Mouse (Mus musculus): Measurements from ENCODE around the gene Gm8909. TPM values are rescaled to one million over a fixed set of nuclear protein-coding genes. Genes with fewer than 3 reads are reported as not detected.
"Not testable (repeated sequence)": the region's sequence is repeated elsewhere in the genome, so short reads cannot be mapped to it uniquely, and the experiment has no call there.

The Gm8909 gene
- polyA plus RNA-seq, 1 experiment, result not detected

DNA sequence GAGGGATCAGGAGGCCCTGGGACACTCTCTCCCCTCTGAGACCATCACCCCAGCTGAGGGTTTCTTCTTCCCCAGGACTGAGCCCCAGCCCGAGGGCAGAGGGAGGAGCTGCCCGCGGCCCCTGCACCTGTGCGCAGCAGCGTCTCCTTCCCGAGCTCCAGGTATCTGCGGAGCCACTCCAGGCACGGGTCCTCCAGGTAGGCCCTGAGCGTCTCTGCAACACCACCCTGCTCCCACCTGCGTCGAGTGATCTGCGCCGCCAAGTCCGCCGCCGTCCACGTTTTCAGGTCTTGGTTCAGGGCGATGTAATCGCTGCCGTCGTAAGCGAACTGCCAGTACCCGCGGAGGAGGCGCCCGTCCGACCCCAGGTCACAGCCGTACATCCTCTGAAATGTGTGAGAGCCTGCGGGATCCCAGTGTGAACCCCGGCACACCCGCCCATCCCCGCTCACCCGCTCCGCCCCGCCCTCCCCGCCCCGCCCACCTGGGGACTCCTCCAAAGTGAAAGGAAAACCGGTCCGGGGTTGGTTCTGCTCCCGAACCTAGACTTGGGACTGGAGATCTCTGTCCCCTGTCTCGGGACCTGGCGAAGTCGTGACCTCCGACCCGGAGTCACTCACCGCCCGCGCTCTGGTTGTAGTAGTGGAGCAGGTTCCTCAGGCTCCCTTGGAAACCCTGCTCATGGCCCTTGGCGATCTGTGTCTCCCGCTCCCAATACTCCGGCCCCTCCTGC, 865 bp downstream of the Gm8909 start:
- no peak for TF ChIP-seq GATA1 (IDR thresholded peaks at IDR 0.05; ENCODE audit: low read length)

DNA sequence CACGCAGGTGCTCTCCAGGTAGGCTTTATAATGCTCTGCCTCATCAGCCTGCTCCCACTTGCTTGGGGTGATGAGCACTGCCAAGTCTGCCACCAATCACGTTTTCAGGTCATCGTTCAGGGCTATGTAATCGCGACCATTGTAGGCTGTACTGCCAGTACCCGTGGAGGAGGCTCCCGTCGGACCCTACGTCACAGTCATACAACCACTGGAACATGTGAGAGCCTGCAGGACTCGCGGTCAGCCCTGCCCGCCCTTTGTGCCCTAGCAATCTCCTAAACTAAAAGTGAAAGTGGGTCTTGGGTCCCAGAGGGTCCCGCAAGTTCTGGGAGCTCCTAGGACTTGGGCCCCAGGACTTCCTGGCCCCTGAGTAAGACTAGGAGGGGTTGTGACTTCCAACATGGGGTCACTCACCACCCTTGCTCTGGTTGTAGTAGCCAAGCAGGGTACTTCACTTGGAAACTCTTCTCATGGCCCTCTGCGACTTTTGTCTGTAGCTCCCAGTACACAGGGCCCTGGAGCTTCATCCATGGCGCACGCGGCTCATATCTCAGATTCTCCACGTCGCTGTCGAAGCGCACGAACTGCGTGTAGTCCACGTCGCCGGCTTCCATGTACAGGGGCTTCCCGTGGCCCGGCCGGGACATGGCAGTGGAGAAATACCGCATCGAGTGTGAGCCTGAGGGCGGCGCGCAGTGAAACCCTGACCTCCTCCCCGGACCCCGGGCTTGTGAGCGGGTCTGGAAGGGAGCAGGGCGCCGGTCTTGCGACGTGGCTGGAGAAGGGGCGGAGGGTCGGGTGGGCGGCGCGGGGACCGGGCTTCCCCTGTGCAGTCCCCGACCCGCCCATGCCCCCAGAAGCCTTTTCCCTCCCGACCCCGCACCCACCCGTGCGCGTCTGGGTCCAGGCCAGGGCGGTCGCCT, 6.9 kb downstream of the Gm8909 start:
- TF ChIP-seq GATA1 (IDR thresholded peaks at IDR 0.05; ENCODE audit: low read length), result no peak

GRCm38 (mm10) chr17:36154271-36155149, 13.8 kb downstream of the Gm8909 start:
- TF ChIP-seq GATA1 (IDR thresholded peaks at IDR 0.05; ENCODE audit: low read length), result no peak

GRCm38 (mm10) chr17:36145111-36145860, 23.1 kb downstream of the Gm8909 start:
- TF ChIP-seq GATA1 (IDR thresholded peaks at IDR 0.05; ENCODE audit: low read length), result no peak

DNA sequence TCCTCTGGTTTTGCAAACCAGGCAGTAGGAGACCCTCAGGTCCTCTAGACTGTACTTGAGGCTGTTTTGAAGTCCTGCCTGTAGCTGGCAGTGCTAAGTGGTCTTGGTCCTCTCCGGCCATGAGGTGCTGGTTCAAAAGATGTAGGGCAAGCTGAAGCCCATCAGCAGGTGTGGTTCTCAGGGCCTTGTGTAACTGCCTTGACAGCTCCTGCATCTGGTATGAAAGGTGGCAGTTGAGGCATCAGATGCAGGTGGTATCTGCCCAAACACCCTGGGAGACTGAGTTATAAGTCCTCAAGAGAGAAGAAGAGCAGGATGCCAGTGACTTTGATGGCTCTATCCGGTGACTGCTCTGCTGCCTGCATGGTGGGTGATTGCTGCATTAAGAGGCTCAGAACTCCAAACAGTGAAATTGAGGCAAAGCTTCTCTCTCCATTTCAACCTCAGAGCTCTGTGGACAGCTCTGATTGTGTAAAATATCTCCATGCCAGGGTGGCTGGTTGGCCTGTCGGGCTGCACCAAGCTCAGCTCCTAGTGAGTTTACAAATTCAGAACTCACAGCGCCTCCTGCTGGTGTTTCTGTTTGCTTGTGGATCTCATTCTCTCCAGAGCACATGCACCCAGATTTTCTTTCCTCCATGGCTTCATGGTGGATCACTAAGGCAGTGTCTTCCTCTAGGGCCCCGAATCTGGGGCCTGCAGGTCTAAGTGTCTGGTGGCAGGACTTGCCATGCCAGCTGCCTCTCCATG, 36.6 kb downstream of the Gm8909 start:
- TF ChIP-seq GATA1 (IDR thresholded peaks at IDR 0.05; ENCODE audit: low read length), result no peak

DNA sequence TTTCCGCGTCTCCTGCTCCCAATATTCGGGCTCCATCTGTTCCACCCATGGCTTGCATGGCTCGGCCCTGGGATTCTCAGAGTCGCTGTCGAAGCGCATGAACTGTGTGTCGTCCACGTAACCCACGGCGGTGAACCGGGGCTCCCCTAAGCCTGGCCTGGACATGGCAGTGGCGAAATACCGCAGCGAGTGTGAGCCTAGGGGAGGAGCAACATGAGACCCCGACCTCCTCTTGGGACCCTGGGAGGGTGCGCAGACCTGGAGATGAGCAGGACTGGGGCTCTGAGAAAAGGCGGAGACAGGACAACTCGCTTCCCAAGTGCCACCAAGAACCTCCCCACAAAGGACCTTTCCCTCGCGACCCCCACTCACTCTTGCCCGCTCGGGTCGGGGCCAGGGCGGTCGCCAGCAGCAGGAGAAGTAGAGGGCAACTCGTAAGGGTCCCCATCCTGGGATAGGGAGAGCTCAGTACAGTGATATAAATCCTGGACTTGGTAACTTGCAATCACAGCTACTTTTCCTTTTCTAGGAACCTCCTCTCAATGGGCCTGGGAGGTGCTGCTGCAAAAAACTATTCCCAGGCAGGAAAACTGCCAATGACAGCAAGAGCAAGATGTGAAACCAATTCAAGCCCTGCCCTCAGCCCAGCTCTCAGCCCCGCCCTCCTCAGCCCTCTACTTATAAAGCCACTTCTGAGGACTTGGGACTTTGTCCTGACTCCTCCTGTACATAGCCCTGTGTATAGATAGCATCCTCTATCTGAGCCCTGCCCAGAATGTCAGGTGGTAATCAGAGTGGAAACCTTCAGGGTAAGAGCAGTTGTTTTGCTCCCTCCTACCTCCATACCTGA, 39.1 kb downstream of the Gm8909 start, which contains the start of gene Gm7030:
Gene Gm7030, minus strand, starts transcription at position 458 of the 850 bp plus-strand sequence.
- not testable (repeated sequence) for TF ChIP-seq GATA1 (IDR thresholded peaks at IDR 0.05; ENCODE audit: low read length)

DNA sequence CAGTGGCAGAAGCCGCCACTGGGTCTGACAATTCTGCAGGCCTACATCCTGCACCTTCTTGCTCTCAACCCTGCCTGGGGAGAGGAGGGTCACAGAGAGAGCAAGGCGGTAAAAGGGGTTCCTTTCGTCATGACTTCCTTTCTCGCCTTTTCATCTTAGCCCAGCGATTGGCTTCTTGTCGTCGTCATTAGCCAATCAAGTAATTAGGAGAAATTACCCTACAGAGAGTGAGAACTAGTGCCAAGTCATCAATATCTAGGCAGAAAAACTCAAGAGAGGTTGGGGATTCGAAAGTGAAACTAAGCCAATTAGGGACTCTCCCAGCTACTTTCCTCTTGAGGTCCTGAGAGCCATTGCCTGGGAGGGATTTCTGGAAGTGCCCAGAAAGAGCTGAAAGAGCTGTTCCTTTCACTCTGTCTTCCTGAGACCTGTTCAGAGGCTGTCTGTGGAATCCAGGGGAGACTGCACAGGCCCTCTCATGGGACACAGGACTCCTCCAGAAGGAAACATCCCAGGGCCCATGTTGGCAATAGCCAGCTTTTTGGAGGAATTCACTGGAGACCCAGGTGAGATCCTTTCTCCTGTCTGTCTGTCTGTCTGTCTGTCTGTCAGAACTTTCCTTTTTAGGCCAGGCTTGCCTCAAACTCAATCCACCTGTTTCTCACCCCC, 46.9 kb downstream of the Gm8909 start, which contains the start of gene Gm19684:
Gene Gm19684, plus strand, starts transcription at position 327 of the 669 bp plus-strand sequence.
- not testable (repeated sequence) for TF ChIP-seq GATA1 (IDR thresholded peaks at IDR 0.05; ENCODE audit: low read length)

Other genes starting within 250 kb of the Gm8909 start
- 160 and 207 TPM in 2 replicates for gene Abcf1, start 198.8 kb downstream of the Gm8909 start, polyA plus RNA-seq (2012)
- gene Gnl1, start 188.7 kb downstream of the Gm8909 start, polyA plus RNA-seq (2012), result 117 and 120 TPM in 2 replicates
- gene Prr3, start 188.3 kb downstream of the Gm8909 start, polyA plus RNA-seq (2012), result 37.1 and 43.4 TPM in 2 replicates
- 0.12 and 0.15 TPM in 2 replicates for gene H2-T24, start 148.0 kb downstream of the Gm8909 start, polyA plus RNA-seq (2012)
- gene H2-T23, start 135.7 kb downstream of the Gm8909 start, polyA plus RNA-seq (2012), result 4.8 and 5.6 TPM in 2 replicates
- gene H2-T22, start 125.8 kb downstream of the Gm8909 start, polyA plus RNA-seq (2012), result 4.0 and 6.0 TPM in 2 replicates
- not detected in 2 replicates for gene Gm6034, start 125.6 kb downstream of the Gm8909 start, polyA plus RNA-seq (2012)
- not detected in 2 replicates for gene Gm11127, start 110.2 kb downstream of the Gm8909 start, polyA plus RNA-seq (2012)
- 0.03 TPM in 1 of 2 replicates, not detected in the other for gene Gm19684, start 46.9 kb downstream of the Gm8909 start, polyA plus RNA-seq (2012)
- gene Gm7030, start 39.1 kb downstream of the Gm8909 start, polyA plus RNA-seq (2012), result not detected in 2 replicates
- not detected in 2 replicates for gene H2-T3, start 21.8 kb upstream of the Gm8909 start, polyA plus RNA-seq (2012)
- gene Rpp21, start 89.5 kb upstream of the Gm8909 start, polyA plus RNA-seq (2012), result 62.5 and 118 TPM in 2 replicates
- gene Trim39, start 103.7 kb upstream of the Gm8909 start, polyA plus RNA-seq (2012), result 5.4 and 5.5 TPM in 2 replicates
- gene H2-M10.2, start 118.0 kb upstream of the Gm8909 start, polyA plus RNA-seq (2012), result not detected in 2 replicates
- gene H2-M10.1, start 157.6 kb upstream of the Gm8909 start, polyA plus RNA-seq (2012), result not detected in 2 replicates
- gene H2-M10.3, start 199.9 kb upstream of the Gm8909 start, polyA plus RNA-seq (2012), result not detected in 2 replicates